Mouse (Mus musculus): Measurements from ENCODE around the gene Pld5. TPM values are rescaled to one million over a fixed set of nuclear protein-coding genes. Genes with fewer than 3 reads are reported as not detected.

Pld5 gene
- total and polyA plus RNA-seq, 2 experiments from 2014 or later: 6.4 to 7.2 TPM

- no peak for DNase-seq (ENCODE audit: low spot score)
- no peak for TF ChIP-seq CTCF (IDR thresholded peaks at IDR 0.05; ENCODE audit: low read depth)
- Histone ChIP-seq H3K9me3 (ENCODE audit: low read length) (no peaks in the 10 kb centered on the region), H3K27ac (no peak overlapping the region), H3K4me3 (ENCODE audit: low read length) (no peak overlapping the region), H3K4me1 (ENCODE audit: insufficient read depth, low read length) (no peaks in the 10 kb centered on the region), H3K36me3 (ENCODE audit: insufficient read depth, low read length) (no peaks in the 10 kb centered on the region), H3K9ac (replicated peaks; ENCODE audit: low read length) (no peak overlapping the region), H3K4me2 (ENCODE audit: low read depth, low read length) (no peak overlapping the region), H3K27me3 (ENCODE audit: insufficient read depth, low read length) (no peaks in the 10 kb centered on the region)
- WGBS: 53% methylated on average over 6 of the region's 6 CpGs
- ATAC-seq: no peak
Observed at GRCm38 (mm10) chr1:176183991-176184390, 91.1 kb downstream of the Pld5 start.

GRCm38 (mm10) chr1:176174971-176175370 is 100.1 kb downstream of the Pld5 start:
- 55% methylated on average over 1 of the region's 1 CpGs for WGBS

GRCm38 (mm10) chr1:176167784-176168183 is 107.3 kb downstream of the Pld5 start:
- Histone ChIP-seq H3K4me2 (ENCODE audit: low read depth, low read length) (no peak overlapping the region), H3K27ac (no peak overlapping the region), H3K9me3 (ENCODE audit: low read length) (no peaks in the 10 kb centered on the region), H3K36me3 (ENCODE audit: insufficient read depth, low read length) (no peaks in the 10 kb centered on the region), H3K9ac (replicated peaks; ENCODE audit: low read length) (no peak overlapping the region), H3K4me1 (ENCODE audit: insufficient read depth, low read length) (no peaks in the 10 kb centered on the region), H3K27me3 (ENCODE audit: insufficient read depth, low read length) (no peaks in the 10 kb centered on the region), H3K4me3 (ENCODE audit: low read length) (no peak overlapping the region)
- DNase-seq (ENCODE audit: low spot score): no peak
- WGBS: 64% methylated on average over 5 of the region's 5 CpGs
- no peak for ATAC-seq
- no peak for TF ChIP-seq CTCF (IDR thresholded peaks at IDR 0.05; ENCODE audit: low read depth)

More at GRCm38 (mm10) chr1:176174971-176175370, 100.1 kb downstream of the Pld5 start:
- H3K4me2 ChIP-seq (ENCODE audit: low read depth, low read length): no peak overlapping the region
- no peaks in the 10 kb centered on the region for H3K9me3 ChIP-seq (ENCODE audit: low read length)
- H3K4me3 ChIP-seq (ENCODE audit: low read length): no peak overlapping the region
- DNase-seq (ENCODE audit: low spot score): no peak
- H3K9ac ChIP-seq (replicated peaks; ENCODE audit: low read length): no peak overlapping the region
- no peak overlapping the region for H3K27ac ChIP-seq
- no peak for TF ChIP-seq CTCF (IDR thresholded peaks at IDR 0.05; ENCODE audit: low read depth)
- ATAC-seq: no peak
- H3K36me3 ChIP-seq (ENCODE audit: insufficient read depth, low read length): no peaks in the 10 kb centered on the region
- no peaks in the 10 kb centered on the region for H3K27me3 ChIP-seq (ENCODE audit: insufficient read depth, low read length)
- no peaks in the 10 kb centered on the region for H3K4me1 ChIP-seq (ENCODE audit: insufficient read depth, low read length)

- no peaks in the 10 kb centered on the region for H3K4me1 ChIP-seq (ENCODE audit: insufficient read depth, low read length)
- H3K27ac ChIP-seq: no peak overlapping the region
- H3K27me3 ChIP-seq (ENCODE audit: insufficient read depth, low read length): no peaks in the 10 kb centered on the region
- no peaks in the 10 kb centered on the region for H3K9me3 ChIP-seq (ENCODE audit: low read length)
- no peak overlapping the region for H3K4me3 ChIP-seq (ENCODE audit: low read length)
- H3K36me3 ChIP-seq (ENCODE audit: insufficient read depth, low read length): no peaks in the 10 kb centered on the region
- DNase-seq (ENCODE audit: low spot score) (no peak), ATAC-seq (no peak)
- TF ChIP-seq CTCF (IDR thresholded peaks at IDR 0.05; ENCODE audit: low read depth): no peak
- no peak overlapping the region for H3K4me2 ChIP-seq (ENCODE audit: low read depth, low read length)
- WGBS: 36% methylated on average over 2 of the region's 2 CpGs
- H3K9ac ChIP-seq (replicated peaks; ENCODE audit: low read length): no peak overlapping the region
Observed at GRCm38 (mm10) chr1:176167114-176167513, 108.0 kb downstream of the Pld5 start.

GRCm38 (mm10) chr1:176145306-176145705 is 129.8 kb downstream of the Pld5 start:
- no peak overlapping the region for H3K27ac ChIP-seq
- TF ChIP-seq CTCF (IDR thresholded peaks at IDR 0.05; ENCODE audit: low read depth): no peak
- H3K4me1 ChIP-seq (ENCODE audit: insufficient read depth, low read length): no peaks in the 10 kb centered on the region
- H3K4me2 ChIP-seq (ENCODE audit: low read depth, low read length): no peak overlapping the region
- DNase-seq (ENCODE audit: low spot score) (no peak), ATAC-seq (no peak)
- H3K9ac ChIP-seq (replicated peaks; ENCODE audit: low read length): no peak overlapping the region
- no peak overlapping the region for H3K4me3 ChIP-seq (ENCODE audit: low read length)
- H3K36me3 ChIP-seq (ENCODE audit: insufficient read depth, low read length): no peaks in the 10 kb centered on the region
- peaks cover 7% of the 10 kb centered on the region; the same call in 1 of the 2 replicates for H3K9me3 ChIP-seq (ENCODE audit: low read length)
- no peaks in the 10 kb centered on the region for H3K27me3 ChIP-seq (ENCODE audit: insufficient read depth, low read length)
- 64% methylated on average over 6 of the region's 6 CpGs for WGBS

- Histone ChIP-seq H3K27me3 (ENCODE audit: insufficient read depth, low read length) (no peaks in the 10 kb centered on the region), H3K4me1 (ENCODE audit: insufficient read depth, low read length) (no peaks in the 10 kb centered on the region), H3K4me2 (ENCODE audit: low read depth, low read length) (no peak overlapping the region), H3K4me3 (ENCODE audit: low read length) (no peak overlapping the region), H3K27ac (no peak overlapping the region), H3K9ac (replicated peaks; ENCODE audit: low read length) (no peak overlapping the region), H3K9me3 (ENCODE audit: low read length) (no peaks in the 10 kb centered on the region), H3K36me3 (ENCODE audit: insufficient read depth, low read length) (no peaks in the 10 kb centered on the region)
- no peak for TF ChIP-seq CTCF (IDR thresholded peaks at IDR 0.05; ENCODE audit: low read depth)
- DNase-seq (ENCODE audit: low spot score) (no peak), ATAC-seq (no peak)
- 90% methylated on average over 8 of the region's 8 CpGs for WGBS
Observed at GRCm38 (mm10) chr1:176134379-176134778, 140.7 kb downstream of the Pld5 start.

- DNase-seq (ENCODE audit: low spot score) (no peak), ATAC-seq (no peak)
- no peak for TF ChIP-seq CTCF (IDR thresholded peaks at IDR 0.05; ENCODE audit: low read depth)
- Histone ChIP-seq H3K27ac (no peak overlapping the region), H3K9me3 (ENCODE audit: low read length) (no peaks in the 10 kb centered on the region), H3K9ac (replicated peaks; ENCODE audit: low read length) (no peak overlapping the region), H3K4me1 (ENCODE audit: insufficient read depth, low read length) (no peaks in the 10 kb centered on the region), H3K4me2 (ENCODE audit: low read depth, low read length) (no peak overlapping the region), H3K27me3 (ENCODE audit: insufficient read depth, low read length) (no peaks in the 10 kb centered on the region), H3K36me3 (ENCODE audit: insufficient read depth, low read length) (no peaks in the 10 kb centered on the region), H3K4me3 (ENCODE audit: low read length) (no peak overlapping the region)
- WGBS: 79% methylated on average over 2 of the region's 2 CpGs
Observed at GRCm38 (mm10) chr1:176125771-176126170, 149.3 kb downstream of the Pld5 start.
